Mouse (Mus musculus) testis, adult 2 months (tissue): Measurements from ENCODE around the gene Tns3. TPM values are rescaled to one million over a fixed set of nuclear protein-coding genes. Genes with fewer than 3 reads are reported as not detected.

Source experiments
- H3K27ac ChIP-seq: fragments of 200-500 bp; 2 replicates; pipeline ENCODE4 v1.5.1; 2012; ENCODE audit warnings: low read depth, low read length; ENCODE audit not compliant: control insufficient read depth, insufficient read depth
- H3K27me3 ChIP-seq: fragments of 200-500 bp; 2 replicates; pipeline ENCODE4 v1.6.1; 2012; ENCODE audit warnings: mild to moderate bottlenecking, low read length, moderate library complexity; ENCODE audit not compliant: control insufficient read depth, insufficient read depth
- H3K36me3 ChIP-seq: fragments of 200-500 bp; 2 replicates; pipeline ENCODE4 v1.6.1; 2012; ENCODE audit warnings: mild to moderate bottlenecking, low read length; ENCODE audit not compliant: control insufficient read depth, insufficient read depth
- H3K4me1 ChIP-seq: fragments of 200-500 bp; 2 replicates; pipeline ENCODE4 v1.6.1; 2012; ENCODE audit warnings: low read length; ENCODE audit not compliant: control insufficient read depth, insufficient read depth
- H3K4me3 ChIP-seq: fragments of 200-500 bp; 2 replicates; pipeline ENCODE4 v1.5.1; 2012; ENCODE audit warnings: low read depth, mild to moderate bottlenecking, low read length, moderate library complexity, mixed read lengths; ENCODE audit not compliant: control insufficient read depth
- CTCF ChIP-seq: fragments of 200-500 bp; IDR thresholded peaks from 2 replicates; pipeline ENCODE4 v1.5.1; 2012; ENCODE audit warnings: low read depth, mild to moderate bottlenecking, inconsistent platforms, low read length, moderate library complexity; ENCODE audit not compliant: control insufficient read depth, insufficient read depth, insufficient replicate concordance
- POLR2A ChIP-seq: fragments of 200-500 bp; IDR thresholded peaks from 2 replicates; pipeline ENCODE4 v1.6.1; 2012; ENCODE audit warnings: low read depth, mild to moderate bottlenecking, inconsistent platforms, low read length, moderate library complexity; ENCODE audit not compliant: control insufficient read depth
- polyA plus RNA-seq: library from polyadenylated mRNA; depleted of rRNA; stranded (reverse); fragments of >200 nt; gene quantifications from 2 replicates; pipeline ENCODE4 v1.2.3, GENCODE M21; 2012

Tns3 gene
- polyA plus RNA-seq, 1 experiment = 6.6 TPM

DNA sequence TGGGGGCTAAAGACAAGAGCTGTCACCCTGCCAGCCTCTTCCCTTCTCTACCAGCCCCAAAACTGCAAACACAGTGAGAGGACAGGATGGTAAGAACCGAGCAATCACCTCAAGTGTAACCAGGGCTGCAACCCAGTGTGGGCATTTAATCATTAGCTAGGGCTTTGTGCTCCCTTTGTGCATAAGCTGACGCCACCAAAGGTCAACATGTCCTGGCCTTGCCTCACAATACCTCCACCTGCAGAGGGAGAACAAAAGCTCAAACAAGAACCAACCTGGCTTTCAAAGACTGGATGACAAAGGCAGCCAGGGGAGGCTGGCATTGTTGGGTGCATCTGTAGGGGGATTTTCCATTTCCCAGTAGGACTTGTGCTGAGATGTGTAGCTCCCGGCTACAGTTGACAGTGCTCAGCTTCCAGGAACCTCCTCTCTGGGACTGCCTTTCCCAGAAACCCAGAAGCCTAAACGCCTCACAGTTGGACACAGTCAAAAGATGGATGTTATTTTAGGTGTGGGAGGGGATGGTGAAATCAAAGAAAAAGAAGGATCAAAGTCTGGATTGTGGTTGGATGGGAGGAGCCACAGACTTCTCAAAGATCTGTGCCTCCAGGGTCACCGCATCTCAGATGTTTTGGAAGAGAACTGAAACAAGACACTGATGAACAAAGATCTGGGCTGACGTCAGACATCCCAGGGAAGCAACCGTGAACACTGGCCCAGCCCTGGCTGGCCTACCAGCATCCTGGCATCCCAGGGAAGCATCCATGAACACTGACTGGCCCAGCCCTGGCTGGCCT, 94.9 kb downstream of the Tns3 start:
- TF ChIP-seq POLR2A (no peak), CTCF (no peak)
- H3K36me3 ChIP-seq = no peaks in the 10 kb centered on the region
- no peaks in the 10 kb centered on the region for H3K27me3 ChIP-seq
- no peak overlapping the region for H3K27ac ChIP-seq
- H3K4me3 ChIP-seq = no peak overlapping the region
- H3K4me1 ChIP-seq = no peaks in the 10 kb centered on the region

DNA sequence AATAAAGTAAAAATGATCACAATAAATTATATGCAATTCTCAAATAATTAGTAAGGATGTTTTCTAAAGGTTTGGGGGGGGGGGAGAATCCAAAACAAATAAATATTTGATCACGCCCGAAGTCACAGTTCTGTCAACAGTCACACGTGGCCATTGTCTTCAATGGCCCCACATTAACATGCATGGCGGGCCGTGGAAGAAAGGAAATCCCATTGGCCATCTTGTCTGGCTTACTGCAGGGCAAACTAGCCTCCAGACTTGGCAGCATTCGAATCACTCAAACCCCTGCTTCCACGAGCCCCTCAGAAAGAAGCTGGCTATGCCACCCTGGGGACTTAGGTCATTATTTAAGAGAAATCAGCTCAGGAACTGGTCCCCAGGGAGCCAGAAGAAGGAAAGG, 95.5 kb downstream of the Tns3 start:
- no peak overlapping the region for H3K27ac ChIP-seq
- H3K27me3 ChIP-seq = no peaks in the 10 kb centered on the region
- no peak for TF ChIP-seq POLR2A
- TF ChIP-seq CTCF = no peak
- H3K36me3 ChIP-seq = no peaks in the 10 kb centered on the region
- H3K4me3 ChIP-seq = no peak overlapping the region
- no peaks in the 10 kb centered on the region for H3K4me1 ChIP-seq

DNA sequence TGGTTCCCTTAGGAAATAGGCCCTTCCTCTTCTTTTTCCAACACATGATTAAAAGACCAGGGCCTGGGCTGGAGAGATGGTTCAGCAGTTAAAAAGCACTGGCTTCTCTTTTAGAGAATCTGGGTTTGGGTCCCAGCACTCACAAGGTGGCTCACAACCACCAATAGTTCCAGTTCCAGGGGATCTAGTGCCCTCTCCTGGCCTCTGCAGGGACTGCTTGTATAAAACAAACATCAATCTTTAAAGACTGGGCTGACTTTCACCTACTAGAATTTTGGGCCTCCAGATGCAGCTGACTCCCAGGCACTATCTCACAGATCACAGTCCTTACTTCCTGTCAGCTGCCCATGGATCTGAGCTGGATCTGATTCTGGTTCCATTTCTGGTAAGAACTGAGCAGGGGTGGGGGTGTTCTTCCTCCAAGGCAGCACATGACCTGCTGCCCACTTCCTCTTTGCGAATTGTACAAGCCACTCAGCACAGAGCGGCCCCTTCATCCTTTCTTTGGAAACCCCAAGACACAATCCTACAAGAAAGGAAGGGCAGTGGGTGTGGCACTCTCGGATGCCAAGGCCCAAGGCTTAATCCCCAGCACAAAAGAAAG, 98.0 kb downstream of the Tns3 start:
- Histone ChIP-seq H3K36me3 (no peaks in the 10 kb centered on the region), H3K27me3 (no peaks in the 10 kb centered on the region), H3K27ac (no peak overlapping the region), H3K4me3 (no peak overlapping the region), H3K4me1 (no peaks in the 10 kb centered on the region)
- TF ChIP-seq CTCF (no peak), POLR2A (no peak)

DNA sequence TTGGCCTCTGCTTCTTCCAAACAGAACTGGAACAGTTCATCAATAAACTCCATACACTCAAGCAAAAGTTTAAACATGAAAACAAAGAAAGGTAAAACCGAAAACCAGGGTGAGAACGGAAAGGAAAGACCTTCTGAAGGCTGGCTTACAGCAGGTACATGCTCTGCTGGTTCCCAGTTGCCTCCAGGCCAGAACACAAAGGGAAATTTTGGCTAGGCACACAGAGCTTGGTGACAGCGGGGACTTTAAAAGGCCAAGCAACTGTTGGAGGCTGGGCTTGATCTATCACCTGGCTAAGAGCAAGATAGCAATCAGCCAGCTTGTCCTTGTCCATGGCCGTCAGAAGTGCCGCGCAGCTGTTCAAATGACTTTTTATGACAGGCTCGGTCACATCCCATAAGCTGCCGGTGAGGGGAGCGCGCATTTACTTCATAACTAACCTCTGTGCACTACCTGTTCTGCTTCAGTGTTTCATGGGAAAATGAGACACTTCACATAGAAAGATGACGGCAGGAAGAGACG, 105.5 kb downstream of the Tns3 start:
- Histone ChIP-seq H3K27ac (no peak overlapping the region), H3K4me1 (no peaks in the 10 kb centered on the region), H3K4me3 (no peak overlapping the region), H3K36me3 (no peaks in the 10 kb centered on the region), H3K27me3 (no peaks in the 10 kb centered on the region)
- no peak for TF ChIP-seq CTCF
- no peak for TF ChIP-seq POLR2A

DNA sequence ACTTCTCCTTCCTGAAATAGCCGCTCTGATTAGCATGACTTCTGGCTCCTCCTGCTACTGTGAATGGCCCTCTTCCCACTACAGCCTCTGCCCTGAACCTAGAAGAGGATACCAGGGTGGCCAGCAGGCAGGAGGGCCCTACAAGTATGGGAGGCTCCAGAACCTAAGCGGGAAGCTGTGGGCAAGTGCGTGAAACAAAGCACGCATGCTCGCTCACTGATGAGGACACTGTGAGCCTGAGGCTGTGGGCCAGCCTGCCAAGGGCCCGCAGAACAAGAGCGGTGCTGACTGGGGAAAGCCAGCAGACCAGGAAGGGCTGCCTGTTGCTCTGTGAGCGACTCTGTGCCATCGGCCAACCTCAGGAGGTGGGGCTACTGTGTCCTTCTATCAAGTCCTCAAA, 106.1 kb downstream of the Tns3 start:
- no peak overlapping the region for H3K27ac ChIP-seq
- H3K4me1 ChIP-seq = no peaks in the 10 kb centered on the region
- H3K27me3 ChIP-seq = no peaks in the 10 kb centered on the region
- no peaks in the 10 kb centered on the region for H3K36me3 ChIP-seq
- TF ChIP-seq CTCF (no peak), POLR2A (no peak)
- no peak overlapping the region for H3K4me3 ChIP-seq

DNA sequence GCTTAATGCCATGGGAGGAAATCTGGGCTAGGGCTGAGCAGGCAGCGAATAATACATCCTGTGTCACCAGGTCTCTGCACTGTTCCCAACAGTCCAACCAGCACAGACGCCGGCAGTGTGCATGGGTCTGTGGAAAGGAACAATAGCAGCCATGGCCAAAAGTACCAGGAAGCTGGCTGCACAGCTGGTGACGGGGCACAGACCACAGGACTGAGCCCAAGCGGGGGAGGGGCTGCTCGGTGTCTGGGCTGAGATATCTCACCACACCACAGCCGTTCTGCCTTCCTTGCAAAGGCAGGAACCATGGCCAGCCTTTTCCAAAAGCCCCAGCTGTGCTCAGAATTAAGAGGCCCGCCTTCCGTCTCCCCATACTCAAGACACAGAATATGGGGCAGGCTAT, 107.3 kb downstream of the Tns3 start:
- Histone ChIP-seq H3K27ac (no peak overlapping the region), H3K36me3 (no peaks in the 10 kb centered on the region), H3K4me1 (no peaks in the 10 kb centered on the region), H3K4me3 (no peak overlapping the region), H3K27me3 (no peaks in the 10 kb centered on the region)
- no peak for TF ChIP-seq CTCF
- no peak for TF ChIP-seq POLR2A

DNA sequence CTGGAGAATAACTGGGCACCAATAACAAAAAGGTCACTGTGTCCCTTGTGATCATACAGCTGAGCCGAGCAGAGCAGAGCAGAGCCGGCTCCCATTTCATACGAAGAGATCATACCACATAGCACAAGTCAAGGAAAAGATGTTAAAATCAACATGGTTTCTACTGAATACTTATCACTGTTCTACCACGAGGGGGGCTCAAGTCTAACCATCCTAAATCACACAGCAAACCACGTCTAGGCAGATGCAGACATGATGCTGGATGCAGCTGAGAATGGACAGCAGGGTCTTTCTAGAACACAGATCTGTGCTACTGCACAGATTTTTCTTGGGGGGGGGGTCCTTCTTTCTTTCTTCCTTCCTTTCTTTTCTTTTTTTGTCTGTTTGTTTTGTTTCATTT, 112.6 kb downstream of the Tns3 start:
- H3K4me1 ChIP-seq = no peaks in the 10 kb centered on the region
- no peaks in the 10 kb centered on the region for H3K27me3 ChIP-seq
- TF ChIP-seq POLR2A (no peak), CTCF (no peak)
- H3K4me3 ChIP-seq = no peak overlapping the region
- no peak overlapping the region for H3K27ac ChIP-seq
- no peaks in the 10 kb centered on the region for H3K36me3 ChIP-seq

DNA sequence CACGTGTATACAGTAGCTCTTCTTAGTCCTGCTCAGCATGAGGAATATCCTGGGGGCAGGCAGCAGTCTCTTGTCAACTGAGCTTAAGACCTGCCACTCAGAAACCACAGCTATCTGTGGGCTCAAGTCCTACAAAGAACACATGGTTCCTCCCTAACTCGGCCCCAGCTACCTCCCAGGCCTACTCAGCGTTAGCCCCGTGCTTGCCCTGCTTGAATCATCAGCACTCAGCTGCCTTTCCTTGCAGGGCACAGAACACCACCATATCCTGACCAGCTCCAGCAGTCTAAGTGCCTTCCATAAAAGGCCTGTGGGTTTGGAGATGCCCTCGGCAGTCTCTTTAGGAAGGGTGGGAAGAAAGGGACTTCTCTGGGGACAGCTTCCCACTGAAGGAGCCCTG, 116.7 kb downstream of the Tns3 start:
- TF ChIP-seq POLR2A (no peak), CTCF (no peak)
- no peaks in the 10 kb centered on the region for H3K27me3 ChIP-seq
- no peak overlapping the region for H3K4me3 ChIP-seq
- H3K4me1 ChIP-seq = no peaks in the 10 kb centered on the region
- H3K27ac ChIP-seq = no peak overlapping the region
- H3K36me3 ChIP-seq = no peaks in the 10 kb centered on the region
